Mouse (Mus musculus) ES-Bruce4 (cell line): ENCODE results near the gene Cep63.

Source experiments
- EP300 ChIP-seq: IDR thresholded peaks from 2 replicates; pipeline ENCODE4 v1.6.1; 2011; ENCODE audit warnings: low read depth, low read length; ENCODE audit not compliant: insufficient read depth
- POLR2A ChIP-seq: IDR thresholded peaks from one replicate; pipeline ENCODE4 v1.8.1; 2011; ENCODE audit warnings: low read length; ENCODE audit not compliant: insufficient read depth

- TF ChIP-seq EP300 (no peak), POLR2A (no peak)
These were observed 83.8 kb downstream of the Cep63 start for GRCm38 (mm10) chr9:102542540-102542939.
